Mouse (Mus musculus) hindbrain, embryonic 11.5 days (tissue): ENCODE results near the gene Tspo. TPM values are rescaled to one million over a fixed set of nuclear protein-coding genes. Genes with fewer than 3 reads are reported as not detected.

Source experiments
- ATAC-seq: fragments of 200-750 bp; cut with Nextera tagmentation; 2 replicates; pipeline ENCODE4 v1.8.0; 2017; ENCODE audit warnings: mild to moderate bottlenecking, moderate TSS enrichment, moderate library complexity; ENCODE audit not compliant: low FRiP score
- DNase-seq: peaks from one replicate; pipeline ENCODE4 v3.0.0-alpha.2; 2015; ENCODE audit warnings: low spot score
- H3K27ac ChIP-seq: fragments of 300-500 bp; sonication (generic); 2 replicates; pipeline ENCODE4 v1.5.1; 2014; ENCODE audit warnings: mild to moderate bottlenecking, low read depth, low read length
- H3K27me3 ChIP-seq: fragments of 300-500 bp; sonication (generic); 2 replicates; pipeline ENCODE4 v1.6.1; 2014; ENCODE audit warnings: mild to moderate bottlenecking, low read length, moderate library complexity, mixed read lengths; ENCODE audit not compliant: control insufficient read depth, insufficient read depth
- H3K36me3 ChIP-seq: fragments of 300-500 bp; sonication (generic); 2 replicates; pipeline ENCODE4 v1.6.1; 2014; ENCODE audit warnings: mild to moderate bottlenecking, low read length, moderate library complexity, mixed read lengths; ENCODE audit not compliant: control insufficient read depth, insufficient read depth
- H3K4me1 ChIP-seq: fragments of 300-500 bp; sonication (generic); replicated peaks from 2 replicates; pipeline ENCODE4 v1.6.1; 2014; ENCODE audit warnings: low read length, mixed read lengths; ENCODE audit not compliant: control insufficient read depth, insufficient read depth
- H3K4me2 ChIP-seq: fragments of 300-500 bp; sonication (generic); replicated peaks from 2 replicates; pipeline ENCODE4 v1.6.1; 2014; ENCODE audit warnings: mild to moderate bottlenecking, low read depth, low read length
- H3K4me3 ChIP-seq: fragments of 300-500 bp; sonication (generic); 2 replicates; pipeline ENCODE4 v1.5.1; 2014; ENCODE audit warnings: low read depth, low read length
- H3K9ac ChIP-seq: fragments of 300-500 bp; sonication (generic); 2 replicates; pipeline ENCODE4 v1.6.1; 2014; ENCODE audit warnings: low read depth, low read length
- H3K9me3 ChIP-seq: fragments of 300-500 bp; sonication (generic); 2 replicates; pipeline ENCODE4 v1.6.1; 2016; ENCODE audit warnings: low read length; ENCODE audit not compliant: control insufficient read depth
- WGBS: fragments of 180-500 bp; shearing (Covaris S2); extraction: QIAGEN DNeasy Blood & Tissue Kit; methylation state at CpG from one replicate; pipeline ENCODE4 v1.1.7; 2014; 5-methylcytosine and 5-hydroxymethylcytosine counted together
- polyA plus RNA-seq: library from polyadenylated mRNA; unstranded; fragments of >200 nt; fragmentation: Nextera tagmentation; extraction: Ambion mirVana; gene quantifications from 2 replicates; pipeline ENCODE4 v1.2.1, GENCODE M21; 2014

Tspo gene
- polyA plus RNA-seq = 27.4 and 32.0 TPM in 2 replicates

GRCm38 (mm10) chr15:83563327-83563856 is at the start of gene Tspo, which contains the start of gene Mcat:
Gene Tspo (plus strand): TSS chr15:83563592.
Gene Mcat (minus strand): TSS chr15:83563787.
- no peaks in the 10 kb centered on the region for H3K9me3 ChIP-seq
- H3K27ac ChIP-seq = no peak within 1 kb of the TSS
- peaks cover 9% of the 10 kb centered on the region for H3K27me3 ChIP-seq
- H3K9ac ChIP-seq = peak within 1 kb of the TSS; percentile 56
- WGBS = 3% methylated on average over 26 of the region's 28 CpGs
- H3K4me3 ChIP-seq = peak within 1 kb of the TSS; percentile 40
- H3K36me3 ChIP-seq = no peaks in the 10 kb centered on the region
- H3K4me1 ChIP-seq = 0 out of 2 replicates have a peak, but pooled peaks cover 6% of the 10 kb centered on the region
- ATAC-seq = no peak
- peak; percentile 58 for DNase-seq
- H3K4me2 ChIP-seq = peak within 1 kb of the TSS; percentile 85

- no peak overlapping the region for H3K4me2 ChIP-seq
- DNase-seq (no peak), ATAC-seq (no peak)
- no peaks in the 10 kb centered on the region for H3K9me3 ChIP-seq
- no peaks in the 10 kb centered on the region for H3K27me3 ChIP-seq
- H3K4me3 ChIP-seq = no peak overlapping the region
- H3K36me3 ChIP-seq = no peaks in the 10 kb centered on the region
- WGBS = 73% methylated on average over 5 of the region's 5 CpGs
- H3K9ac ChIP-seq = no peak overlapping the region
- no peak overlapping the region for H3K27ac ChIP-seq
- H3K4me1 ChIP-seq = no peaks in the 10 kb centered on the region
Measured at GRCm38 (mm10) chr15:83515018-83515417, 48.4 kb upstream of the Tspo start.

GRCm38 (mm10) chr15:83518215-83519048 is 45.0 kb upstream of the Tspo start:
- ATAC-seq (peak; percentile 25; the same call in 1 of the 2 replicates), DNase-seq (peak; percentile 87)
- no peaks in the 10 kb centered on the region for H3K36me3 ChIP-seq
- no peak overlapping the region for H3K4me3 ChIP-seq
- peaks cover 4% of the 10 kb centered on the region; the same call in 1 of the 2 replicates for H3K4me1 ChIP-seq
- no peaks in the 10 kb centered on the region for H3K9me3 ChIP-seq
- no peaks in the 10 kb centered on the region for H3K27me3 ChIP-seq
- H3K27ac ChIP-seq = no peak overlapping the region
- 42% methylated on average over 20 of the region's 20 CpGs for WGBS
- no peak overlapping the region for H3K4me2 ChIP-seq
- no peak overlapping the region for H3K9ac ChIP-seq

GRCm38 (mm10) chr15:83520861-83521382 is 42.5 kb upstream of the Tspo start:
- ATAC-seq (no peak), DNase-seq (no peak)
- Histone ChIP-seq H3K9me3 (no peaks in the 10 kb centered on the region), H3K4me2 (no peak overlapping the region), H3K27ac (no peak overlapping the region), H3K9ac (no peak overlapping the region), H3K36me3 (no peaks in the 10 kb centered on the region), H3K4me1 (peaks cover 9% of the 10 kb centered on the region; the same call in 1 of the 2 replicates), H3K27me3 (peaks cover 6% of the 10 kb centered on the region; the same call in 1 of the 2 replicates), H3K4me3 (no peak overlapping the region)
- WGBS = 84% methylated on average over 6 of the region's 6 CpGs

GRCm38 (mm10) chr15:83523196-83523595 is 40.2 kb upstream of the Tspo start:
- H3K9ac ChIP-seq = 0 out of 2 replicates have a peak overlapping the region, but pooled peaks have one; percentile 23
- 20% methylated on average over 7 of the region's 7 CpGs for WGBS
- H3K4me1 ChIP-seq = peaks cover 9% of the 10 kb centered on the region; the same call in 1 of the 2 replicates

GRCm38 (mm10) chr15:83523638-83524332 is 39.6 kb upstream of the Tspo start:
- ATAC-seq (no peak), DNase-seq (peak; percentile 27)
- H3K36me3 ChIP-seq = no peaks in the 10 kb centered on the region
- H3K9me3 ChIP-seq = no peaks in the 10 kb centered on the region
- H3K9ac ChIP-seq = 0 out of 2 replicates have a peak overlapping the region, but pooled peaks have one; percentile 23
- H3K4me2 ChIP-seq = no peak overlapping the region; the same call in 1 of the 2 replicates
- 0 out of 2 replicates have a peak overlapping the region, but pooled peaks have one; percentile 42 for H3K27ac ChIP-seq
- 48% methylated on average over 14 of the region's 14 CpGs for WGBS
- peaks cover 27% of the 10 kb centered on the region for H3K27me3 ChIP-seq
- H3K4me3 ChIP-seq = no peak overlapping the region
- peaks cover 9% of the 10 kb centered on the region; the same call in 1 of the 2 replicates for H3K4me1 ChIP-seq

More at GRCm38 (mm10) chr15:83523196-83523595, 40.2 kb upstream of the Tspo start:
- Histone ChIP-seq H3K4me2 (no peak overlapping the region; the same call in 1 of the 2 replicates), H3K9me3 (no peaks in the 10 kb centered on the region), H3K4me3 (no peak overlapping the region), H3K27me3 (peaks cover 26% of the 10 kb centered on the region), H3K36me3 (no peaks in the 10 kb centered on the region), H3K27ac (0 out of 2 replicates have a peak overlapping the region, but pooled peaks have one; percentile 42)
- DNase-seq (peak; percentile 31), ATAC-seq (no peak)

GRCm38 (mm10) chr15:83524333-83524729 is 39.1 kb upstream of the Tspo start:
- WGBS = 75% methylated on average over 3 of the region's 3 CpGs
- Histone ChIP-seq H3K36me3 (no peaks in the 10 kb centered on the region), H3K27me3 (peaks cover 27% of the 10 kb centered on the region), H3K4me1 (peaks cover 9% of the 10 kb centered on the region; the same call in 1 of the 2 replicates), H3K9me3 (no peaks in the 10 kb centered on the region), H3K4me3 (no peak overlapping the region), H3K4me2 (no peak overlapping the region), H3K27ac (no peak overlapping the region), H3K9ac (no peak overlapping the region)
- no peak for ATAC-seq
- no peak for DNase-seq
